Mouse (Mus musculus): ENCODE measurements around the gene Bag5. TPM values are rescaled to one million over a fixed set of nuclear protein-coding genes. Genes with fewer than 3 reads are reported as not detected.

Bag5 gene
- polyA plus RNA-seq (2014; fragmentation: Nextera tagmentation; extraction: Ambion mirVana), result 49.8 and 58.0 TPM in 2 replicates

DNA sequence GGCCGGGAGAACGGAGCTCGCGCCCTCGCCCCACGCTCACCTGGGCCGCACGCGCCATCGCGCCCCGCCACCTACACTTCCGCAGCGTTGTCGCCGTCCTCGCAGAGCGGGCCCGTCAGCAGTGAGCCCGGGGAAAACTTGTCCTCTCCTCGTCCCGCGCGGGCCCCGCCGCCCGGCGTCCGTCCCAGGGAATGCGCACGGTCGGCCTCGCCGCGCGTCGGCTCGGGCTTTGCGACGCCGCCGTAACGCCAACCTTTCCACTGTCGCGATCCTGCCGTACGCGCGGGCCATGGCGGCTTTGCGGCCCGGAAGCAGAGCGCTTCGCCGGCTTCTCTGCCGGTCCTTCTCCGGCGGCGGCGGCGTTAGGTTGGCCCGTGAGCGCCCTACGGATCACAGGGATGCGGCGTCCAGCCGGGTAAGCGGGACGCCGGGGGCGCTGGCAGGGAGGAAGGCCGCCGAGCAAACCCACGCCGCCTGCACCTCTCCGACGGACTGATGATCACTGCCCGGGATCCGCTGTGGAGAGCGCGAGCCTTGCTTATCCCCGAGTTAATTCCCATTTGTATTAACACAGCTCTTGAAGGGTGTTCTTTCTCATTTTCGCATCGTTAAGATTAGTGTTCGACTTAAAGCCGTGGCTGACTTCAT is at the start of gene Bag5, which contains the start of gene Apopt1:
Gene Bag5, minus strand, starts transcription at position 254 of the 648 bp plus-strand sequence.
Gene Apopt1, plus strand, starts transcription at position 258 of the 648 bp plus-strand sequence.
- ATAC-seq (ENCODE audit: insufficient number of reproducible peaks, insufficient read depth, low FRiP score, low read depth), result peak; percentile 93
- Histone ChIP-seq H3K4me2 (replicated peaks; ENCODE audit: low read depth, low read length) (peak within 1 kb of the TSS; percentile 70), H3K4me1 (ENCODE audit: control insufficient read depth, insufficient read depth, low read length) (peaks cover 9% of the 10 kb centered on the region; the same call in 1 of the 2 replicates), H3K9me3 (ENCODE audit: control insufficient read depth, low read depth, low read length) (no peaks in the 10 kb centered on the region), H3K36me3 (ENCODE audit: control insufficient read depth, insufficient read depth, low read length) (peaks cover 24% of the 10 kb centered on the region), H3K9ac (replicated peaks; ENCODE audit: low read depth, low read length) (peak within 1 kb of the TSS; percentile 93), H3K27ac (ENCODE audit: low read length) (peak within 1 kb of the TSS; percentile 72), H3K27me3 (ENCODE audit: control insufficient read depth, insufficient read depth, low read length) (no peaks in the 10 kb centered on the region), H3K4me3 (ENCODE audit: low read depth, low read length) (peak within 1 kb of the TSS; percentile 99)
- WGBS, result under 1% methylated on average over 84 of the region's 86 CpGs

DNA sequence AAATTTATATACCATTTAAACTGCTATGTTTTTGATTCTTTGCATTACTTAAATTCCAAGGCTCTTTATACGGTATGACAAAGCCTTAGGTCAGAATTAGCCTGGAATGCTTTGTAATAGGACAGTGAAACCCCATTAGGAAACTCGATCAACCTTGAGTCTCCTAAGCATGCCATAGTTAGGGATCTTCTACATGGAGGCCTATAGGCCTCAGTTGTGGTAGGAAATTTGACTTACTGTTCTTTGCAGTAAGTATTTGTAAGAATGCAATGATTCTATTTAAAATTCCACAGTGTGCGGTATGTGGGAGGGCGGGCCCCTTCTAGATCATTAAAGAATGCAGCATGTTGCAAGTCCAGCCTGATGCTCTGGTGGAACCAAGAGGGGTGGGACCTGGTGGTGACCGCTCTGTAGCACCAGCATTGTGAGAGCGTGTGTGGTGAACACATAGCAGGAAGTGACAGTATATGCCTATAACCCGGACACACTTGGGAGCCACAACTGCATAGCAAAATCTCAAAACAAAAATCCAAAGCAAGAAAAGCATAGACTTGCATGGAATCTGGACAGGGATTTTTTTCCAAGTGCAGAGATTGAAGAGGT is 47.4 kb upstream of the Bag5 start:
- no peaks in the 10 kb centered on the region for H3K27me3 ChIP-seq (ENCODE audit: control insufficient read depth, insufficient read depth, low read length)
- no peak overlapping the region; the same call in 1 of the 2 replicates for H3K27ac ChIP-seq (ENCODE audit: low read length)
- H3K9me3 ChIP-seq (ENCODE audit: control insufficient read depth, low read depth, low read length), result no peaks in the 10 kb centered on the region
- H3K4me3 ChIP-seq (ENCODE audit: low read depth, low read length), result peak overlapping the region; percentile 91
- 57% methylated on average over 7 of the region's 7 CpGs for WGBS
- H3K4me1 ChIP-seq (ENCODE audit: control insufficient read depth, insufficient read depth, low read length), result peaks cover 22% of the 10 kb centered on the region
- no peak overlapping the region; the same call in 1 of the 2 replicates for H3K9ac ChIP-seq (replicated peaks; ENCODE audit: low read depth, low read length)
- H3K4me2 ChIP-seq (replicated peaks; ENCODE audit: low read depth, low read length), result peak overlapping the region; percentile 98
- H3K36me3 ChIP-seq (ENCODE audit: control insufficient read depth, insufficient read depth, low read length), result no peaks in the 10 kb centered on the region; the same call in 1 of the 2 replicates
- ATAC-seq (ENCODE audit: insufficient number of reproducible peaks, insufficient read depth, low FRiP score, low read depth), result no peak

DNA sequence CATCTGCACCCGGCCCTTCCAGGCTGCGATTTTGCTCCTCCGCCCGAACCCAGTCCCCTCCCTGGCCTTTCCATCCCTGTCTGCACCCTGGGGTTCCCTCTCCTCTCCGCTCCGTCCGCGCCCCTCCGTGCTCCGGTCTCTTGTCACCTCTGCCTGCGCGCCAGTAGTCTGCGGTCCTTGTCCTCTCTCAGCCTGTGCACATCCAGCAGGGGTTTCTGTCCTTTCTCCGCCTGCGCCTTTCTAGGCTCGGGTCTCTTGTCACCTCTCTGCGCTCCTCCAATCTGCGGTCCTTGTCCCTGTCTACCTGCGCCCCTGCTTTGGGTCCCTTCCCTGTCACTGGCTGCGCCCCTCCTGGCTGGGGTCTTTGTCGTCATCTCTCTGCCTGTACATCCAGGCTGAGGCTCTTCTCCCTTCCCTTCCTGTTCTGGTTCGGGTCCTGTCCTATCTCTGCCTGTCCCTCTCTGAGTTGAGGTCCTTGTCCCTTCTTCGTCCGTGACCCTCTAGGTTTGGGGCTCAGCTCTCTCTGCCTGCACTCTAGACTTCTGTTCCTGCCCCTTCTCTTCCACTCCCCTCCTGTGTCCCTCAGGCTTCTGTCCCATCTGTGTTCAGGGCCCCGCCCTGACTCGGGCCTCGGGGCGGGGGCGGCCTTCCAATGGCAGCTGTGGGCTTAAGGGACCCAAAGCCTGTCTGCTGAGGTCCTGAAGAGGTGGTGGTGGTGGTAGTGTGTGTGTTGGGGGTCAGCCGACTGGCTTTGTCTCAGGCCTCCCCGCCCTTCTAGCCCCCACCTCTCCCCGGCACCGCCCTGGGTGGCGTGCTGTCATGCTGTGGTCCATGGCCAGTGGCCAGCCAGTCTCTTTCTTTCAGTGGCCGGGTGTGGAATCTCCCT is 46.4 kb upstream of the Bag5 start:
- Histone ChIP-seq H3K36me3 (ENCODE audit: control insufficient read depth, insufficient read depth, low read length) (no peaks in the 10 kb centered on the region; the same call in 1 of the 2 replicates), H3K4me2 (replicated peaks; ENCODE audit: low read depth, low read length) (peak overlapping the region; percentile 98), H3K9ac (replicated peaks; ENCODE audit: low read depth, low read length) (peak overlapping the region; percentile 97), H3K27ac (ENCODE audit: low read length) (peak overlapping the region; percentile 85), H3K9me3 (ENCODE audit: control insufficient read depth, low read depth, low read length) (no peaks in the 10 kb centered on the region), H3K4me1 (ENCODE audit: control insufficient read depth, insufficient read depth, low read length) (peaks cover 22% of the 10 kb centered on the region), H3K4me3 (ENCODE audit: low read depth, low read length) (peak overlapping the region; percentile 91), H3K27me3 (ENCODE audit: control insufficient read depth, insufficient read depth, low read length) (no peaks in the 10 kb centered on the region)
- peak; percentile 29; the same call in 1 of the 2 replicates for ATAC-seq (ENCODE audit: insufficient number of reproducible peaks, insufficient read depth, low FRiP score, low read depth)
- 1% methylated on average over 35 of the region's 35 CpGs for WGBS

DNA sequence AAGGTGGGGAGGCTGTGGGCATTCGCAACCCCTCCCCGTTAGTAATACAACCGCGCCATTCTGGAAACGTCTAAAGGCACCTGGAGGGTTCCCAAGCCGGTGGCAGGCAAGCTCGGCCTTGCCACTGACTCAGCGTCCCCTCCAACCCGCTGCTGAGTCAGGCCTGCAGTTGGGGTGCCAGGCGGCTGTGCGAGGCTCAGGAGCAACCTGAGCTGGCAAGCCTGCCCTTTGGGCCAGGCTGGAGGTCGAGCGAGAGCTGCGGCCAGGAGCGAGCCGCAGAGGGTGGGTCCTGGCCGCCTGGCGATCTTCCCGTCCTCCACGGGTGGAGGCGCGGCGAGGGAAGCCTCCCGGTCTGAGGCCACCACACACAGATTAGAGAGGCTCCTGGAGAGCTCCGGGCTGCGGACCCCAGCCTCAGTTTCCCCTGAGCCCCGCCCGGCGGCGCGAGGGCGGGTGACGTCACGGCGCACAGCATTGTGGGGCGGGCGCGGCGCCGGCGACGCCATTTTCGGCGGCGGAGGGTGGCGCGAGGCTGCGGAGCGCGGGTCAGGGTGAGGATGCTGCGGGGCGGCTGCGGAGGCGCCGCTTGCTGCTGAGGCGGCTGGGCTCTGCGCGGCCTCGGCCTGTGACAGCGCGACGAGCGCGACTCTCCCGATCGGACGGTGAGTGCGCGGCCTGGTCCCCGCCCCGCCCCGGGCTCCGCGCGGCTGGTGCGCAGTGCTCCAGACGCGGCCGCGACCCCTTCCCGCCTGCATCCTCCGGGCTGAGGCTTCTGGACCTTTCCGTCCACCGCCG is 45.5 kb upstream of the Bag5 start, which contains the start of gene Klc1:
Gene Klc1, plus strand, starts transcription at position 469 of the 795 bp plus-strand sequence.
- Histone ChIP-seq H3K9me3 (ENCODE audit: control insufficient read depth, low read depth, low read length) (no peaks in the 10 kb centered on the region), H3K4me2 (replicated peaks; ENCODE audit: low read depth, low read length) (peak within 1 kb of the TSS; percentile 98), H3K27ac (ENCODE audit: low read length) (peak within 1 kb of the TSS; percentile 85), H3K4me3 (ENCODE audit: low read depth, low read length) (peak within 1 kb of the TSS; percentile 91), H3K27me3 (ENCODE audit: control insufficient read depth, insufficient read depth, low read length) (no peaks in the 10 kb centered on the region), H3K4me1 (ENCODE audit: control insufficient read depth, insufficient read depth, low read length) (peaks cover 22% of the 10 kb centered on the region), H3K36me3 (ENCODE audit: control insufficient read depth, insufficient read depth, low read length) (no peaks in the 10 kb centered on the region; the same call in 1 of the 2 replicates), H3K9ac (replicated peaks; ENCODE audit: low read depth, low read length) (peak within 1 kb of the TSS; percentile 97)
- under 1% methylated on average over 45 of the region's 85 CpGs for WGBS
- ATAC-seq (ENCODE audit: insufficient number of reproducible peaks, insufficient read depth, low FRiP score, low read depth), result peak; percentile 72

- peak overlapping the region; percentile 97; the same call in 1 of the 2 replicates for H3K9ac ChIP-seq (replicated peaks; ENCODE audit: low read depth, low read length)
- peak overlapping the region; percentile 98 for H3K4me2 ChIP-seq (replicated peaks; ENCODE audit: low read depth, low read length)
- no peak for ATAC-seq (ENCODE audit: insufficient number of reproducible peaks, insufficient read depth, low FRiP score, low read depth)
- H3K27ac ChIP-seq (ENCODE audit: low read length), result no peak overlapping the region
- no peaks in the 10 kb centered on the region for H3K9me3 ChIP-seq (ENCODE audit: control insufficient read depth, low read depth, low read length)
- no peaks in the 10 kb centered on the region for H3K36me3 ChIP-seq (ENCODE audit: control insufficient read depth, insufficient read depth, low read length)
- WGBS, result 52% methylated on average over 10 of the region's 10 CpGs
- H3K27me3 ChIP-seq (ENCODE audit: control insufficient read depth, insufficient read depth, low read length), result no peaks in the 10 kb centered on the region
- peak overlapping the region; percentile 91 for H3K4me3 ChIP-seq (ENCODE audit: low read depth, low read length)
- H3K4me1 ChIP-seq (ENCODE audit: control insufficient read depth, insufficient read depth, low read length), result peaks cover 22% of the 10 kb centered on the region
These were observed 44.7 kb upstream of the Bag5 start for GRCm38 (mm10) chr12:111757561-111758325.

- ATAC-seq (ENCODE audit: insufficient number of reproducible peaks, insufficient read depth, low FRiP score, low read depth), result no peak
- WGBS, result 33% methylated on average over 5 of the region's 5 CpGs
These were observed 43.6 kb upstream of the Bag5 start for GRCm38 (mm10) chr12:111756698-111757082.

DNA sequence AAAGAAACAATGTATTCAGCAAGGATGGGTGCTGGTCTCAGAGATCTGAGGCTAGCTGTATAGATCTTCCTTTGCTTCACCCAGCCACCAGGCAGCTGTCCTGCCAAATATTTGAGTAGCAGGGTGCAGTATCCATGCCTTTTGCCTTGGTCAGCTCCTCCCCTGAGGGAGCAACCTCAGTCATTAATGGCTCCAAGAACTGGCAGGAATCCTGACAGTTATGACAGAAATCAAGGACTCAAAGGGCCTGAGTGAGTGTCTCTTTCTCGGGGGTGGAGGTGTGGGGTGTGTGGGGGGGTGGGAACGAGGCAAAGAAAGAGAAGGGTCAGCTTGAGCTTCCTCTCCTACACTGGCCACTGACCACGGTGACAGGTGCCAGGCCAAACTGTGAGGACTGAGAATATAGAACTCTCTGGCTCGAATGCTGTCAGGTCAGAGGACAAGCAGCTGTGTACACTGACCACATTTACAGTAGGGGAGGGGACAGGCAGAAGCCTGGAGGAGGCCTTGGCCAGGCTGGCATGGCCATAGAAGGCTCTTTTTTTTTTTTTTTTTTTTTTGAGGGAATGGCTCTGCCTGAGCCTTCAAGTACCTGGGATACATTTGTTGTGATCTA is 43.1 kb upstream of the Bag5 start:
- no peak for ATAC-seq (ENCODE audit: insufficient number of reproducible peaks, insufficient read depth, low FRiP score, low read depth)
- 45% methylated on average over 4 of the region's 4 CpGs for WGBS
- Histone ChIP-seq H3K27me3 (ENCODE audit: control insufficient read depth, insufficient read depth, low read length) (no peaks in the 10 kb centered on the region), H3K9ac (replicated peaks; ENCODE audit: low read depth, low read length) (no peak overlapping the region), H3K4me3 (ENCODE audit: low read depth, low read length) (no peak overlapping the region), H3K9me3 (ENCODE audit: control insufficient read depth, low read depth, low read length) (no peaks in the 10 kb centered on the region), H3K36me3 (ENCODE audit: control insufficient read depth, insufficient read depth, low read length) (no peaks in the 10 kb centered on the region), H3K4me2 (replicated peaks; ENCODE audit: low read depth, low read length) (no peak overlapping the region), H3K27ac (ENCODE audit: low read length) (no peak overlapping the region), H3K4me1 (ENCODE audit: control insufficient read depth, insufficient read depth, low read length) (peaks cover 22% of the 10 kb centered on the region)

More at GRCm38 (mm10) chr12:111756698-111757082, 43.6 kb upstream of the Bag5 start:
- no peaks in the 10 kb centered on the region for H3K9me3 ChIP-seq (ENCODE audit: control insufficient read depth, low read depth, low read length)
- peaks cover 22% of the 10 kb centered on the region for H3K4me1 ChIP-seq (ENCODE audit: control insufficient read depth, insufficient read depth, low read length)
- H3K9ac ChIP-seq (replicated peaks; ENCODE audit: low read depth, low read length), result no peak overlapping the region
- H3K27ac ChIP-seq (ENCODE audit: low read length), result no peak overlapping the region
- H3K4me3 ChIP-seq (ENCODE audit: low read depth, low read length), result no peak overlapping the region
- no peaks in the 10 kb centered on the region for H3K36me3 ChIP-seq (ENCODE audit: control insufficient read depth, insufficient read depth, low read length)
- no peak overlapping the region for H3K4me2 ChIP-seq (replicated peaks; ENCODE audit: low read depth, low read length)
- no peaks in the 10 kb centered on the region for H3K27me3 ChIP-seq (ENCODE audit: control insufficient read depth, insufficient read depth, low read length)
